Mouse (Mus musculus) kidney, postnatal 0 days (tissue): ENCODE results near the gene Tmem176b. TPM values are rescaled to one million over a fixed set of nuclear protein-coding genes. Genes with fewer than 3 reads are reported as not detected.

ENCODE experiments used
- ATAC-seq: fragments of 200-750 bp; cut with Nextera tagmentation; replicated peaks from 2 replicates; pipeline ENCODE4 v1.8.0; 2017; ENCODE audit warnings: low read depth, moderate number of reproducible peaks, moderate TSS enrichment, moderate library complexity; ENCODE audit not compliant: low FRiP score
- DNase-seq: peaks from one replicate; pipeline ENCODE4 v3.0.0-alpha.2; 2016; ENCODE audit warnings: low spot score
- H3K27ac ChIP-seq: fragments of 300-500 bp; sonication (generic); 2 replicates; pipeline ENCODE4 v1.5.1; 2014; ENCODE audit warnings: mild to moderate bottlenecking
- H3K27me3 ChIP-seq: fragments of 300-500 bp; sonication (generic); 2 replicates; pipeline ENCODE4 v1.6.1; 2014; ENCODE audit warnings: low read length, mixed read lengths; ENCODE audit not compliant: insufficient read depth
- H3K36me3 ChIP-seq: fragments of 300-500 bp; sonication (generic); 2 replicates; pipeline ENCODE4 v1.6.1; 2014; ENCODE audit warnings: low read length, mixed read lengths; ENCODE audit not compliant: insufficient read depth
- H3K4me1 ChIP-seq: fragments of 300-500 bp; sonication (generic); replicated peaks from 2 replicates; pipeline ENCODE4 v1.6.1; 2014; ENCODE audit warnings: antibody characterized with exemption, low read length, mixed read lengths; ENCODE audit not compliant: insufficient read depth
- H3K4me2 ChIP-seq: fragments of 300-500 bp; sonication (generic); 2 replicates; pipeline ENCODE4 v1.6.1; 2014; ENCODE audit warnings: mild to moderate bottlenecking, low read length, moderate library complexity, mixed read lengths
- H3K4me3 ChIP-seq: fragments of 300-500 bp; sonication (generic); replicated peaks from 2 replicates; pipeline ENCODE4 v1.5.1; 2014; ENCODE audit warnings: low read depth, low read length
- H3K9ac ChIP-seq: fragments of 300-500 bp; sonication (generic); 2 replicates; pipeline ENCODE4 v1.6.1; 2014; ENCODE audit warnings: low read depth, low read length
- H3K9me3 ChIP-seq: fragments of 300-500 bp; sonication (generic); replicated peaks from 2 replicates; pipeline ENCODE4 v1.6.1; 2016; ENCODE audit warnings: low read length, inconsistent platforms, mixed read lengths
- CTCF ChIP-seq: IDR thresholded peaks from 2 replicates; pipeline ENCODE4 v1.5.1; 2016; ENCODE audit warnings: antibody characterized with exemption, low read depth, mild to moderate bottlenecking, moderate library complexity
- WGBS: fragments of 180-500 bp; shearing (Covaris S2); extraction: QIAGEN DNeasy Blood & Tissue Kit; methylation state at CpG from one replicate; pipeline ENCODE4 v1.1.7; 2014; 5-methylcytosine and 5-hydroxymethylcytosine counted together
- polyA plus RNA-seq: library from polyadenylated mRNA; unstranded; fragments of >200 nt; fragmentation: Nextera tagmentation; extraction: Ambion mirVana; gene quantifications from 2 replicates; pipeline ENCODE4 v1.2.1, GENCODE M21; 2015

The Tmem176b gene
- polyA plus RNA-seq, 1 experiment from 2014 or later = 669 TPM

DNA sequence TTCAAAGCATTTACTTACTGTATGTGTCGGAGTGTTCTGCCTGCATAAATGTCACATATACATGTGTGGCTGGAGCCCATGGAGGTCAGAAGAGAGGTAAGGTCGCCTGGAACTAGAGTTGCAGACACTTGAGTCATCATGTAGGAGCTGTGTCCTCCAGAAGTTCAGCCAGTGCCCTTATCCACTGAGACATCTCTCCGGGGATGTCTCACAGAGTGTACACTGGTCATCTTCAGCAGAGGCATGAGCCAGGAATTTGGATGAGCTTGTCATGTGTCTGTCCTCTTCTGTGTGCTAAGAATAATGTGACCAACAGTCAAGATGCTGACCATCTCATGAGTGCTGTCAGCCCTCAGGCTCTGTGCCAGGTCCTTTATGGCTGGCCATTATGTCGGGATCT lies 21.5 kb upstream of the Tmem176b start:
- Histone ChIP-seq H3K36me3 (no peaks in the 10 kb centered on the region), H3K9me3 (no peaks in the 10 kb centered on the region), H3K4me2 (no peak overlapping the region), H3K4me3 (no peak overlapping the region), H3K9ac (no peak overlapping the region), H3K27me3 (no peaks in the 10 kb centered on the region), H3K4me1 (peaks cover 9% of the 10 kb centered on the region; the same call in 1 of the 2 replicates), H3K27ac (no peak overlapping the region)
- ATAC-seq (no peak), DNase-seq (no peak)
- TF ChIP-seq CTCF = no peak
- 76% methylated on average over 4 of the region's 4 CpGs for WGBS

DNA sequence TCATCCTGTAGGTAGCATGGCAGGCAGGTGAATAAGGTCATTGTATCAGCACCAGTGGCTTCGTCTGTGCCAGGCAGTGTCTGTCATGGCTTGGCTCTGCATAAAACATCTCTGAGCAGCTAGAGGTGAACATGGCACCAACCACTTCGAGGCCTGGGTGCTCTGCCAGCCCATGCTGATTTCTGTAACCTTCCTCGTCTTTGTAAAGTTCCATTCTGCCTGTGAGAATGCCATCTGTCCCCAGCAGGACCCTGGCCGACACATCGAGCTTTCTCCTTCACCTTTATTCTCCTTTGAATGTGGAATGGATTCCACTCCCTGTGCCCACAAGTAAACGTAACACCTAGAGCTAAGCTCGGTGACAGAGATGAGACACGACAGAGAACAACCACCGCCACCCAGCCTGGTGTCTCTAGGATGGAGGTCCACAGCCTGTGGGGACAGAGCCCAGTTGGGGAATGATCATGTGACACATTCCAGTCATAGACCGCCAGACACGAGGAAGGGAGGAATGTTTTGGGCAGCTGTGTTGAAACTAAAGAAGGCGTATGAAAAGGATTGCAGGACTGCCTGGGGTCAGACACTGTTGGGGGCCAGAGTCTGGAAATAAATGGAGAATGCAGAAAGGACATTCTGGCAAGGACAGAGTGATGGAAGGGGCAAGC lies 20.5 kb upstream of the Tmem176b start:
- DNase-seq (peak; percentile 80), ATAC-seq (0 out of 2 replicates have a peak, but pooled peaks have one; percentile 17)
- H3K27ac ChIP-seq = peak overlapping the region; percentile 64
- H3K4me3 ChIP-seq = no peak overlapping the region
- H3K9me3 ChIP-seq = no peaks in the 10 kb centered on the region
- H3K4me2 ChIP-seq = no peak overlapping the region
- 61% methylated on average over 12 of the region's 12 CpGs for WGBS
- H3K36me3 ChIP-seq = no peaks in the 10 kb centered on the region
- H3K4me1 ChIP-seq = peaks cover 9% of the 10 kb centered on the region; the same call in 1 of the 2 replicates
- no peak overlapping the region for H3K9ac ChIP-seq
- H3K27me3 ChIP-seq = no peaks in the 10 kb centered on the region
- TF ChIP-seq CTCF = no peak

DNA sequence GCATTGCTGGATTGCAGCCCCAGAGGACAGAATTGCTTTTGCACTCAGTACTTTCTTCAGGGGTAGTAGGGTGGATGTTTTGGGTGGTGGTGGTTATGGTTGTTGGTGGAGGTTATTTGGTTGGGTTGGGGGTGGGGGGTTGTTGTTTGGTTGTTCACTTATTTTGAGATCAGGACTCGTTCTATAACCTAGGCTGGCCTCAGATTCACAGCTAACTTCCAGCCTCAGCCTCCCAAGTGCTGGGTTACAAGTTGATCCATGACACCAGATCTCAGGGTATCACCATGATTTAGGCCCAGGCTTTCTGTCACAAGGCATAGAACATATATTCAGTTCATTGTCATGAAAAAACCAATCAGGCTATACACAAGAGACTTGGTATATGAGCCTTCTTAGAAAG lies 19.6 kb upstream of the Tmem176b start:
- H3K4me2 ChIP-seq = no peak overlapping the region
- DNase-seq = no peak
- 80% methylated on average over 1 of the region's 1 CpGs for WGBS
- peak overlapping the region; percentile 64; the same call in 1 of the 2 replicates for H3K27ac ChIP-seq
- peaks cover 9% of the 10 kb centered on the region; the same call in 1 of the 2 replicates for H3K4me1 ChIP-seq
- H3K27me3 ChIP-seq = no peaks in the 10 kb centered on the region
- no peaks in the 10 kb centered on the region for H3K36me3 ChIP-seq
- no peak for ATAC-seq
- H3K4me3 ChIP-seq = no peak overlapping the region
- no peak overlapping the region for H3K9ac ChIP-seq
- no peak for TF ChIP-seq CTCF
- no peaks in the 10 kb centered on the region for H3K9me3 ChIP-seq

DNA sequence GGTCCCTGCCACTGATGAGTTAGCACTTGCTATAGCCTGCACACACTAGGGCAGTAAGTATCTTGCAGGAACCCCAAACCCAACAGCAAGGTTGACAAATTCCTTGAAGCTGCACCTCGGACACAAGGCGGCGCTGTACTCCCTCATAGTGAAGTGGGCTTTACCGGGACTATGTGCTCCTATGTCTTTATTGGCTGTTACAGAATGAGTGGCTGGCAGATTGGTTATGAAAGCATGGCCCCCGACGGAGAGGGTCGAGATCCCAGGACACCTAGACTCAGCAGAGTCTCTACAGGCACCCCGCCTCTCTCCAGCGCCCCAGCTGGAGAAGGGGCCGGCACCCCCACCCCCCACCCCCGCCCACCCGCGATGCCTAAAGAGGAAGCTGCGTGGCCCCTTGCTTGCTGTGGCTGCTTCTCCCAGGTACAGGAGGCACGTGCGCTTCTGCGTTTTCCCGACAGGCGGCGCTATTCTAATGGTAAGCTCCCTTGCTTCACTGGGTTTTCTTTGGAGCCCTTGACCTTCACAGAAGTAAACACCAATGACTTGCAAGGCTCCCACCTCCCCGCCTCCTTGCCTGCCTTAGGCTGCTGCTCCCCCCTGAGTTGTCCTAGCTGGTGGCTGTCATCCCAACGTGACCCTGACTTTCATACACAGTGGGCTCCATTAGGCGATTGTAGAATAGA lies 19.0 kb upstream of the Tmem176b start:
- Histone ChIP-seq H3K9me3 (no peaks in the 10 kb centered on the region), H3K4me3 (0 out of 2 replicates have a peak overlapping the region, but pooled peaks have one; percentile 6), H3K27ac (no peak overlapping the region; the same call in 1 of the 2 replicates), H3K27me3 (no peaks in the 10 kb centered on the region), H3K4me2 (peak overlapping the region; percentile 49), H3K9ac (peak overlapping the region; percentile 44; the same call in 1 of the 2 replicates), H3K36me3 (no peaks in the 10 kb centered on the region), H3K4me1 (peaks cover 9% of the 10 kb centered on the region; the same call in 1 of the 2 replicates)
- TF ChIP-seq CTCF = peak; percentile 84
- DNase-seq (peak; percentile 90), ATAC-seq (peak; percentile 84)
- WGBS = 11% methylated on average over 23 of the region's 23 CpGs

DNA sequence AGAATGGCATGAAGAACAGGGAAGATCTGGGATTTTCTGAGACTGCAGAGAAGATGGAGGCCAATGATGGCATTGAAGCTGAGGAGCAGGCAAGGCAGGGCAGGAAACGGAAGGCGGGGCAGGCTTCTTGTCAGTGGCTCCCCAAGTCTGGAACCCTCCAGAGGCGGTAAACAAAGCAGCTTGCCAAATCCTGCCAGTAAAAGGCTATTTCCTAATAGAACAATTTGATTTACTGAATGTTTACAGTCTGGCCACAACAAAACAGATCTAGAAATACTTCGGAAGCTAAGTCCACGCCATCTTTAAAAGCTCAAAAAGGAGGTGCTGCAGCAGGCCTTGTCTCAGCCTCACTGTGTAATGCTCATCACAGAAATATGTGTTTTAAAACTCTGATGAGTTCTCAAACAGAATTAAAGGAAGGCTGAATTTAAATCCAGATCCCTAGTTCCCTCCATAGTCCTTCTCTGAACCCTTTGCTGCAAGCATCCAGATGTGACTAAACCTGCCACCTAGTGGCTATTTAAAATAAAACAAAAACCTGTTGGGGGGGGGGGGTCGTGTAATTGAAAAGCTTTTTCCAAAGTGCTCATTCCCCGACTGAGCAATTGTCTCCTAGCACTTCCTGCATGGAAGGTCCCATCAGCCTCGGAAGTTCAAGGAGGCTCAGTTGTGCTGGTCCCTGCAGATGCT lies 16.5 kb upstream of the Tmem176b start:
- 34% methylated on average over 8 of the region's 8 CpGs for WGBS
- peaks cover 9% of the 10 kb centered on the region; the same call in 1 of the 2 replicates for H3K4me1 ChIP-seq
- H3K9ac ChIP-seq = no peak overlapping the region
- H3K9me3 ChIP-seq = no peaks in the 10 kb centered on the region
- H3K27ac ChIP-seq = peak overlapping the region; percentile 36; the same call in 1 of the 2 replicates
- H3K4me3 ChIP-seq = no peak overlapping the region
- no peaks in the 10 kb centered on the region for H3K36me3 ChIP-seq
- DNase-seq = peak; percentile 75
- ATAC-seq = no peak
- H3K4me2 ChIP-seq = no peak overlapping the region
- H3K27me3 ChIP-seq = no peaks in the 10 kb centered on the region
- TF ChIP-seq CTCF = peak; percentile 68

DNA sequence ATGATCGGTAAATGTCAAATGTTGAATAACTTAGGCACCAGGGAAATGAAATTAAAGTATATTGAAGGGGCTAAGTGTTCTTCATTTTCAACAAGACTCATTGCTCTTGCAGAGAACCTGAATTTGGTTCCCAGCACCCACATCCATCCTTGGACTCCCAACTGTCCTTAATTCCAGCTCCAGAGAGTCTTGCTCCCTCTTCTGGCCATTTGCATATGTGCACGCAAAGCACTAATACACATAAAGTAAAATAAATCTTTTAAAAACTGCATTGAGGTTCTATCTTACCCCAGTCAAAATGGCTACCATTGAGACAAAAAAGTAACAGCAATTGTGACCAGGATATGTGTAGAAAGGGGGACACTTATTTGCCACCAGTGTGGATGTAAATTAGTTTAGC lies 12.9 kb upstream of the Tmem176b start:
- DNase-seq = no peak
- H3K36me3 ChIP-seq = no peaks in the 10 kb centered on the region
- no peaks in the 10 kb centered on the region for H3K9me3 ChIP-seq
- peak; percentile 50; the same call in 1 of the 2 replicates for TF ChIP-seq CTCF
- ATAC-seq = no peak
- no peak overlapping the region for H3K27ac ChIP-seq
- 97% methylated on average over 2 of the region's 2 CpGs for WGBS
- no peak overlapping the region for H3K9ac ChIP-seq
- no peaks in the 10 kb centered on the region for H3K4me1 ChIP-seq
- no peak overlapping the region for H3K4me3 ChIP-seq
- no peaks in the 10 kb centered on the region for H3K27me3 ChIP-seq
- no peak overlapping the region for H3K4me2 ChIP-seq
